Mouse (Mus musculus) megakaryocyte progenitor cell, adult 5-6 weeks (primary cell): ENCODE data around the gene Dchs1. TPM values are rescaled to one million over a fixed set of nuclear protein-coding genes. Genes with fewer than 3 reads are reported as not detected.
A peak's percentile ranks its signal among the peaks of the same experiment; 100 is the strongest.

ENCODE experiments used
- ATAC-seq: replicated peaks from 2 replicates; pipeline ENCODE4 v1.8.0; 2016; ENCODE audit warnings: mild to moderate bottlenecking, moderate TSS enrichment, inconsistent platforms; ENCODE audit not compliant: poor library complexity
- total RNA-seq, 2 experiments: library from RNA; stranded (forward) in 1 of 2; stranded (reverse) in 1 of 2; fragments of 157-497, 149-512 nt in 1 of 2; fragments of 200-1000 nt in 1 of 2; gene quantifications; 2 replicates each; pipeline versions ENCODE4 v1.2.3 to v1.2.4; 2015 to 2017

Gene Dchs1
- total RNA-seq, 2 experiments from 2014 or later, result 0.07 TPM; not detected in 1

DNA sequence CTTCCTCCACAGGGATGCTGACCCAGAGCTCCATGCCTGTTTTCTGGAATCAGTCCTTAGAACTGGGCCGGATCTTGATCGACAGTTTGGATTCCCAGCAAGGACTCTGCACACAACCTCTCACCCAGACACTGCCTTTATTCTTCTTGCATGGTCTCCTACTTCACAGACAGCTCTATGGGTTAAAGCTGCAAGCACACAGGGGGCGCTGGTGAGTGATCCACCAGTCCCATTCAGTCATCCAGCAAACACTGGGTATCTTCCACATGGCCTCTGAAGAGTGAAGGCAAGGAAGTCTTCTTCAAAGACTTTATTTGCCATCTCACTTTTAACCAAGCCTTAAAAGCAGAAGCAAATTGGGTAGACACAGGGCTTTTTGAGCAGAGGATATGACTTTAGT, 72.1 kb downstream of the Dchs1 start:
- peak; percentile 61; the same call in 1 of the 2 replicates for ATAC-seq

DNA sequence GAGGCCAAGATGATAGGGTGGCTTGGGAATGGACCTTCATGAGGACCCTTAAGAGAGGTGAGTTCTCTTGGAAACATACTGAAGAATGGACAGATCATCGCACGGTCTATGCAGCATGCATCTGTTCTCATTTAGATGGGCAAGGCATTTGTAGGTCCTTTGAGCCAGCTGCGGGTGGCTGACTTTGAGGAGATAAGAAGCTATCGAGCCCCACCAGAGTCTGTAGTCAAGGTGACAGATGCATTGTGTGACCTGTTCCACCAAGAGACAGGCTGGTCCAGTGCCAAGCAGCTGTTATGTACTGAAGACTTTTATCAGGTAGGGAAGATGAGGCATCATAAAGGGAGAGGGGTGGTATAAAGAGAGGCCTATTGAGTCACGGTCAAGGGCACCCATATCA, 78.7 kb downstream of the Dchs1 start:
- ATAC-seq, result peak; percentile 97

DNA sequence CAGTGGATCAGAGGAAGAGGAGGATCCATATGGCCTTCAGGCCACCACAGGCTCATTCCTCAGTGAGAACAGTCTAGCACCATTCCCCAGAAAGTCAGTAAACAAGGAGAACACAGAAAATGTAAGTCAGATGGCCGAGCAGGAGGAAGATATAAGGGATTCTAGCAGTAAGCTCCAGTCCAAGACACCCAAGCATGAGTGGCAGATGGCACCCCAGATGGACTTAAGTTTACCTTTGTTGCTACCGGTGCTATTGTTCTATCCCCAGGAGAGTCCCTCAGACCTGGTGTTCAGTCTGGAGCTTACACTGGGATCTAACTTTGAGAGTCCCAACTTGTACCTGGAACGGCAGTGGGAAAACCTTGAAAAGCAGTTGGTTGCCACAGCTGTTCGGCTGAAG, 83.6 kb downstream of the Dchs1 start:
- ATAC-seq, result no peak

DNA sequence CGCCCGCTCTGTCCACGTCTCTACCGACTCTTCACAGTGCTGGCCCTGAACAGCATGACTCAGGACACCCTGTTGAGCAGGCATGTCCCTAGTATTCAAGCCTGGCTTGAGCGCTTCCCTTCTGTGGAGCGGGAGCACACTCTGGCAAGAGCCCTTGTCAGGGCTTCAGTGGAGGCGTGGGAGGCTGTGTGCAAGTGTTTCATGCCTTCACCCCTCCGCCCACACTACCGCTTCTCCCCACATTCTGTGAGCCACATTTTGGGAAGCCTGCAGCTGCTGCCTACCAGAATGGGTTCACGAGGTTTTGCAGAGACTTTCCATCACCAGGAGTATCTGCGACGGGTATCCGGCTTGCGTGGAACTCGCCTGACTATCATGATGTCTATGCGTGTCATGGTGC, 84.3 kb downstream of the Dchs1 start:
- ATAC-seq, result no peak

Other genes with a start within 250 kb of the Dchs1 start
- gene Smpd1, start 233.3 kb downstream of the Dchs1 start, total RNA-seq (2015), result 16.2 and 21.0 TPM in 2 replicates
- 9.5 and 16.2 TPM in 2 replicates for gene Smpd1, start 233.3 kb downstream of the Dchs1 start, total RNA-seq (2017)
- gene Apbb1, start 206.0 kb downstream of the Dchs1 start, total RNA-seq (2015), result not detected in 2 replicates
- not detected in 2 replicates for gene Apbb1, start 206.0 kb downstream of the Dchs1 start, total RNA-seq (2017)
- gene Hpx, start 187.5 kb downstream of the Dchs1 start, total RNA-seq (2015), result not detected in 2 replicates
- gene Hpx, start 187.5 kb downstream of the Dchs1 start, total RNA-seq (2017), result not detected in 2 replicates
- gene Trim3, start 154.1 kb downstream of the Dchs1 start, total RNA-seq (2015), result 2.8 and 3.3 TPM in 2 replicates
- 1.8 and 3.2 TPM in 2 replicates for gene Trim3, start 154.1 kb downstream of the Dchs1 start, total RNA-seq (2017)
- gene Timm10b, start 147.6 kb downstream of the Dchs1 start, total RNA-seq (2015), result 64.6 and 65.0 TPM in 2 replicates
- gene Timm10b, start 147.6 kb downstream of the Dchs1 start, total RNA-seq (2017), result 64.7 and 82.0 TPM in 2 replicates
- gene Arfip2, start 147.2 kb downstream of the Dchs1 start, total RNA-seq (2015), result 16.0 and 18.5 TPM in 2 replicates
- gene Arfip2, start 147.2 kb downstream of the Dchs1 start, total RNA-seq (2017), result 57.5 and 59.8 TPM in 2 replicates
- gene Gm45799, start 147.1 kb downstream of the Dchs1 start, total RNA-seq (2015), result 1.5 and 2.0 TPM in 2 replicates
- gene Gm45799, start 147.1 kb downstream of the Dchs1 start, total RNA-seq (2017), result 1.5 and 4.1 TPM in 2 replicates
- gene Dnhd1, start 136.8 kb downstream of the Dchs1 start, total RNA-seq (2015), result 1.0 and 1.6 TPM in 2 replicates
- gene Dnhd1, start 136.8 kb downstream of the Dchs1 start, total RNA-seq (2017), result 0.17 and 0.27 TPM in 2 replicates
- gene Ilk, start 51.1 kb downstream of the Dchs1 start, total RNA-seq (2015), result 149 and 157 TPM in 2 replicates
- gene Ilk, start 51.1 kb downstream of the Dchs1 start, total RNA-seq (2017), result 105 and 110 TPM in 2 replicates
- gene Rrp8, start 50.3 kb downstream of the Dchs1 start, total RNA-seq (2015), result 26.4 and 30.4 TPM in 2 replicates
- 39.8 and 48.9 TPM in 2 replicates for gene Rrp8, start 50.3 kb downstream of the Dchs1 start, total RNA-seq (2017)
- gene Taf10, start 43.3 kb downstream of the Dchs1 start, total RNA-seq (2015), result 301 and 304 TPM in 2 replicates
- gene Taf10, start 43.3 kb downstream of the Dchs1 start, total RNA-seq (2017), result 136 and 141 TPM in 2 replicates
- gene Tpp1, start 35.4 kb downstream of the Dchs1 start, total RNA-seq (2015), result 64.8 and 73.5 TPM in 2 replicates
- 14.3 and 22.2 TPM in 2 replicates for gene Tpp1, start 35.4 kb downstream of the Dchs1 start, total RNA-seq (2017)
- 124 and 152 TPM in 2 replicates for gene Mrpl17, start 23.4 kb upstream of the Dchs1 start, total RNA-seq (2015)
- 69.0 and 86.6 TPM in 2 replicates for gene Mrpl17, start 23.4 kb upstream of the Dchs1 start, total RNA-seq (2017)
- 16.8 and 22.4 TPM in 2 replicates for gene Gm4070, start 166.3 kb upstream of the Dchs1 start, total RNA-seq (2015)
- gene Gm4070, start 166.3 kb upstream of the Dchs1 start, total RNA-seq (2017), result 102 and 118 TPM in 2 replicates